Mouse (Mus musculus): Measurements from ENCODE around the gene Rims3. TPM values are rescaled to one million over a fixed set of nuclear protein-coding genes. Genes with fewer than 3 reads are reported as not detected.

The Rims3 gene
- polyA plus RNA-seq, 1 experiment from 2014 or later = 1.8 TPM

DNA sequence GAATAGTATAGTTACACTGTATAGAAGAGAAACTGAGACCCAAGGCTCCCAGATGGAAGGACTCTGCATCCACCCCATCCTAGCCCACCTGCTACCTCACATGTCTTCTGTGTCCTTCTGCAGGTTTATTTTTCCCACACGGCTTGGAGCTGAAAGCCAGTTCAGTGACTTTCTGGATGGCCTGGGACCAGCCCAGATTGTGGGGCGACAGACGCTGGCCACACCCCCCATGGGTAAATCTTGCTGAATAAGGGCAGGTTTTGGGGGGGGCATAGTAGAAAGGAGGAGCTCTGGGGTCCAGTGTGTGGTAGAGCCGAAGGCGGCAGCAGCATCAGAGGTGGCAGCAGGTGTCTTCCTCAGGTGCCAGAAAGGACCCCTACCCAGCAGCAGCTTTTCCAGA lies 32.2 kb downstream of the Rims3 start:
- peaks cover 17% of the 10 kb centered on the region for H3K27me3 ChIP-seq (ENCODE audit: insufficient read depth, poor library complexity, severe bottlenecking)
- H3K9me3 ChIP-seq = no peaks in the 10 kb centered on the region
- H3K36me3 ChIP-seq = no peaks in the 10 kb centered on the region
- no peak overlapping the region for H3K4me3 ChIP-seq
- no peak overlapping the region for H3K27ac ChIP-seq
- 72% methylated on average over 5 of the region's 5 CpGs for WGBS
- peaks cover 31% of the 10 kb centered on the region for H3K4me1 ChIP-seq
- DNase-seq (ENCODE audit: low spot score) = no peak

DNA sequence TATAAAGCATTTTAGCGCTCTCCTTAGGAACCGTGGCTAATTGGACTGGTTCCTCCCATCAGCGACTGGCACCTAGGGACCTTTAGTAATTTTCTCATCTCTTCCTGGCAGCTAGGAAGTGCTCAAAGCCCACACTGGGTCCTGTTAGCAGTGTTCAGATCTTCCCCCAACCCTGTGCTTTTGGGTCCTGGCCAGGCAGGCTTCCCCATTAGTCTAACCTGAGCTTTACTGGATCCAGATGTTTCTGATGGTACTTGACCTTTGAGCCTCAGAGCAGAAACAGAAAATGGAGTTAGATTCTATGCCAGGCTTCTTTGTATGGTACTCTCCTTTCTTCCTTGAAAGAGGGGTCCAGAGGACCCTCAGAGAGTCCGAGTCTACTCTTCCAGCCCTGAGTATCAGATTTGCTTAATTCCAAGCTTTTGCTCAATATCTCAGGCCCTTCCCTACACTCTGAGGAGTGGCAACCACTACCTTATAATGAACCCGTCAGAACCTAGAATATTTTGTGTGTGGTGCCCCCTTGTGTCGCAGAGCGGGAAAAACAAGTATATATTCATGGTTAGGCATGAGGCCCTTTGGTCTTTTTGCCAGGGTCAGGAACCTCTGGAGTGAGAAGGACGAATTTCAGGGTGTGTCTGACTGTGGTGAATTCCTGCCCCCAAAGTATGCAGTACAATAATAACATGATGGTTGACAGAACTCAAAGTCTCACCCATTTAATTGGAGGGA lies 32.9 kb downstream of the Rims3 start:
- 29% methylated on average over 8 of the region's 8 CpGs for WGBS
- Histone ChIP-seq H3K4me1 (peaks cover 23% of the 10 kb centered on the region), H3K27me3 (ENCODE audit: insufficient read depth, poor library complexity, severe bottlenecking) (peaks cover 19% of the 10 kb centered on the region), H3K36me3 (no peaks in the 10 kb centered on the region), H3K27ac (no peak overlapping the region), H3K4me3 (no peak overlapping the region), H3K9me3 (no peaks in the 10 kb centered on the region)
- DNase-seq (ENCODE audit: low spot score) = no peak

DNA sequence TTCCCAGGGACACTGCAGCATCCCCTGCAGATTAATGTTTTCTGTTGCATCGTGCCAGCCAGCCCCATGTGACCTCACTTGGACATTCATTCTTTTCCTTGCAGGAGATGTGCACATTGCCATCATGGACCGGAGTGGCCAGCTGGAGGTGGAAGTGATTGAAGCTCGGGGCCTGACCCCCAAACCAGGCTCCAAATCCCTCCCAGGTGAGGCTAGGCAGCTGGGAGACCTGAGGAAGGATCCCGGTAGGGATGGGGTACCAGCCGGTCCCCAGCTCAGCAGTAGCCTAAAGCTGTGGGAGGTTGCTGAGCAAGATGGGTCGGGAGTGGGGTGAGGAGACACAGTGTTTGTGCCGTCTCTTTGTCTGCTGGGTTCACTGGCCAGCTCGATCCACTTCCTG lies 34.3 kb downstream of the Rims3 start:
- no peak for DNase-seq (ENCODE audit: low spot score)
- Histone ChIP-seq H3K4me3 (no peak overlapping the region), H3K36me3 (no peaks in the 10 kb centered on the region), H3K4me1 (peaks cover 23% of the 10 kb centered on the region), H3K27ac (no peak overlapping the region), H3K9me3 (no peaks in the 10 kb centered on the region), H3K27me3 (ENCODE audit: insufficient read depth, poor library complexity, severe bottlenecking) (peaks cover 32% of the 10 kb centered on the region)
- 70% methylated on average over 8 of the region's 8 CpGs for WGBS

DNA sequence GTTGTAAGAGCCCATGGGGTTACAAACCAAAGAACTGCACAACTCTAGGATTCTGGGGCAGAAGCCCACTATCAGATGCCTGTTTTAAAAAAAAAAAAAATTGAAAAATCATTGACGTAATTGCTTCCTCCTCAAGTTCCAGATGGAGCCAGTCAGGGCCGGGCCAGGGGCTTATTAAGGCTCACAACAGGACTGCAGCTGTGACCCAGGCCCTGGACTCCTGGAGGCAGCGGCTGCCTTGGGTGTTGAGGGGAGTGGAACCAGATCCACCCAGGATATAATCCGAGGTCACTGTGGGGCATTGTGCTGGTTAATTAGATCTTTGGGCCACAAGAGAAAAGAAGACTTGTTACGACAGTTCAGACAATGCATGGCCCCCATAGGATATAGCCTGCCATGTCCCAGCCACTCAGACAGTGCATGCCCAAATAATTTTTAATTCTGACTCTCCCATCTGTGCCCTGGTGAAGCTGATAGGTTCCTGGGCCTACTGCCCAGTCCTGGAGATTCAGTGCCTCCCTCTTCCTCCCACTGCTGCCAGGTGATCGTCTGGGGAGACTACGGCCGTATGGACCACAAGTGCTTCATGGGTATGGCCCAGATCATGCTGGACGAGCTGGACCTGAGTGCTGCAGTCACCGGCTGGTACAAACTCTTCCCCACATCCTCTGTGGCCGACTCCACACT lies 36.3 kb downstream of the Rims3 start:
- no peaks in the 10 kb centered on the region for H3K36me3 ChIP-seq
- H3K27ac ChIP-seq = no peak overlapping the region
- peaks cover 13% of the 10 kb centered on the region for H3K4me1 ChIP-seq
- H3K27me3 ChIP-seq (ENCODE audit: insufficient read depth, poor library complexity, severe bottlenecking) = peaks cover 39% of the 10 kb centered on the region
- DNase-seq (ENCODE audit: low spot score) = no peak
- WGBS = 71% methylated on average over 11 of the region's 11 CpGs
- H3K4me3 ChIP-seq = no peak overlapping the region
- no peaks in the 10 kb centered on the region for H3K9me3 ChIP-seq

- H3K9me3 ChIP-seq = no peaks in the 10 kb centered on the region
- no peak overlapping the region for H3K4me3 ChIP-seq
- no peak overlapping the region for H3K27ac ChIP-seq
- H3K27me3 ChIP-seq (ENCODE audit: insufficient read depth, poor library complexity, severe bottlenecking) = peaks cover 39% of the 10 kb centered on the region
- H3K4me1 ChIP-seq = peaks cover 4% of the 10 kb centered on the region; the same call in 1 of the 2 replicates
- DNase-seq (ENCODE audit: low spot score) = no peak
- no peaks in the 10 kb centered on the region for H3K36me3 ChIP-seq
These were observed 37.3 kb downstream of the Rims3 start for GRCm38 (mm10) chr4:120891960-120892359.

DNA sequence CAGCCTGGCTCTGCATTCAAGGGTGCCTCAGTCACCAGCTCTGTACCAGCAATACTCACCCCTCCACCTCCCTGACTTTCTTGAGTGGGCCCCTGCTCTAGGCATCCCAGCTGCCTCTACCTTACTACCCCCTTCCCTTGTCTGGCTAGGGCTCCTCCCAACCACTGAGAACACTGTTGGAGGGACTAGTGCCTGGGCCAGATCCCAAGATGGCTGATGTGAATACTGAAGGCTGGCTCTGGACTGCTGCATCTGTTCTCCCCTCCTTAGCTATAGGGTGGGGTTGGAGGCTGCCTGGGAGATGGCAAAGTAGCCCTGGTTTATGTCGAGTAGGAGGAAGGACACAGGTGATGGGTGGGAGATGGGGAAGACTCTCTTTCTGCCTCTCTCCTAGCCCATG lies 37.9 kb downstream of the Rims3 start:
- Histone ChIP-seq H3K27me3 (ENCODE audit: insufficient read depth, poor library complexity, severe bottlenecking) (peaks cover 39% of the 10 kb centered on the region), H3K4me3 (no peak overlapping the region), H3K4me1 (peaks cover 4% of the 10 kb centered on the region; the same call in 1 of the 2 replicates), H3K9me3 (no peaks in the 10 kb centered on the region), H3K36me3 (no peaks in the 10 kb centered on the region), H3K27ac (no peak overlapping the region)
- DNase-seq (ENCODE audit: low spot score) = no peak
- WGBS = 56% methylated on average over 1 of the region's 1 CpGs

- Histone ChIP-seq H3K4me1 (peaks cover 4% of the 10 kb centered on the region; the same call in 1 of the 2 replicates), H3K27ac (no peak overlapping the region), H3K9me3 (no peaks in the 10 kb centered on the region), H3K4me3 (no peak overlapping the region), H3K36me3 (no peaks in the 10 kb centered on the region), H3K27me3 (ENCODE audit: insufficient read depth, poor library complexity, severe bottlenecking) (peaks cover 39% of the 10 kb centered on the region)
- WGBS = 69% methylated on average over 11 of the region's 11 CpGs
- DNase-seq (ENCODE audit: low spot score) = no peak
These were observed 39.2 kb downstream of the Rims3 start for GRCm38 (mm10) chr4:120893656-120894401.

GRCm38 (mm10) chr4:120894584-120894983 lies 40.0 kb downstream of the Rims3 start:
- 73% methylated on average over 11 of the region's 11 CpGs for WGBS
- no peak overlapping the region for H3K4me3 ChIP-seq
- DNase-seq (ENCODE audit: low spot score) = no peak
- H3K27me3 ChIP-seq (ENCODE audit: insufficient read depth, poor library complexity, severe bottlenecking) = peaks cover 39% of the 10 kb centered on the region
- no peak overlapping the region for H3K27ac ChIP-seq
- no peaks in the 10 kb centered on the region for H3K36me3 ChIP-seq
- H3K9me3 ChIP-seq = no peaks in the 10 kb centered on the region
- H3K4me1 ChIP-seq = peaks cover 4% of the 10 kb centered on the region; the same call in 1 of the 2 replicates

DNA sequence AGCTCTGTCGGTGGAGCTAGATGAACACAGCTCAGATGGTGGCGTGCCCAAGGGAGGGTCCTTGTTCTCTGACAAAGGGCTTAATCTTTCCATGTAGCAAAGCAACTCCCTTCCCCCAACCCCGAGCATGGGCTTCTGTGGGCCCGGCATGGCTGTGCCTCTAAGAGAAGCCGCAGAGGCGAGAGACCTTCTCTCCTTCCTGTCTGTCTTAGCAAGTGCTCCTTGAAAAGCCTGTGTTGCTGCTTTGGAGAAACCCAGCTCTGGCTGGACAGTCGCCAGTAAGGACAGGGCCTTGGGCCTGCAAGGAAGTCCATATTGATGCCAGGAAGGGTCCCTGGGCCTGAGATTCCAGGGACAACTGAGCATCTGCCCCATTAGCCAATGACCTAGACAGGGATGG lies 40.6 kb downstream of the Rims3 start:
- peaks cover 39% of the 10 kb centered on the region for H3K27me3 ChIP-seq (ENCODE audit: insufficient read depth, poor library complexity, severe bottlenecking)
- H3K36me3 ChIP-seq = no peaks in the 10 kb centered on the region
- H3K27ac ChIP-seq = no peak overlapping the region
- no peaks in the 10 kb centered on the region for H3K9me3 ChIP-seq
- DNase-seq (ENCODE audit: low spot score) = no peak
- H3K4me3 ChIP-seq = no peak overlapping the region
- H3K4me1 ChIP-seq = peaks cover 4% of the 10 kb centered on the region; the same call in 1 of the 2 replicates
- WGBS = 73% methylated on average over 7 of the region's 7 CpGs

GRCm38 (mm10) chr4:120895810-120896584 lies 41.4 kb downstream of the Rims3 start:
- DNase-seq (ENCODE audit: low spot score) = no peak
- Histone ChIP-seq H3K27ac (no peak overlapping the region), H3K4me3 (no peak overlapping the region), H3K36me3 (no peaks in the 10 kb centered on the region), H3K4me1 (peaks cover 3% of the 10 kb centered on the region; the same call in 1 of the 2 replicates), H3K9me3 (no peaks in the 10 kb centered on the region), H3K27me3 (ENCODE audit: insufficient read depth, poor library complexity, severe bottlenecking) (peaks cover 36% of the 10 kb centered on the region)
- 65% methylated on average over 7 of the region's 7 CpGs for WGBS

DNA sequence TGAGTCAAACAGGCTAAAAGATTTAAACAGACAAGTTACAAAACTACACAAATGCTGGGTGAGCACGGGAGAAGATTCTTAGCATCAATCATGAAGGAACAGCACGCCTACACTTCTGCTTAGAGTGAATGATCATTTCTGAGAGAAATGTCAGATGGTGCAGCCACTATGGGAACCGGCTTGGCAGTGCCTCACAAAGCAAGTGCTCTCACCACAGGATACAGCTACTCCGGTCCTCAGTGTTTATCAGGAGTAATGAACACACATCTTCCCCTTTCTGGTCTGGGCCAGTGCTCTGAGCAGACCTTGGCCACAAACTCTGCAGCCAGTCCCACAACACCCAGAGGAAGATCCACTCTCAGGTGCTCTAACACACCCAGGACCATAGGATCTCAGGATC lies 49.9 kb downstream of the Rims3 start:
- Histone ChIP-seq H3K9me3 (no peaks in the 10 kb centered on the region), H3K4me1 (no peaks in the 10 kb centered on the region), H3K4me3 (no peak overlapping the region), H3K27me3 (ENCODE audit: insufficient read depth, poor library complexity, severe bottlenecking) (no peaks in the 10 kb centered on the region), H3K36me3 (no peaks in the 10 kb centered on the region), H3K27ac (no peak overlapping the region)
- 61% methylated on average over 4 of the region's 4 CpGs for WGBS
- no peak for DNase-seq (ENCODE audit: low spot score)

DNA sequence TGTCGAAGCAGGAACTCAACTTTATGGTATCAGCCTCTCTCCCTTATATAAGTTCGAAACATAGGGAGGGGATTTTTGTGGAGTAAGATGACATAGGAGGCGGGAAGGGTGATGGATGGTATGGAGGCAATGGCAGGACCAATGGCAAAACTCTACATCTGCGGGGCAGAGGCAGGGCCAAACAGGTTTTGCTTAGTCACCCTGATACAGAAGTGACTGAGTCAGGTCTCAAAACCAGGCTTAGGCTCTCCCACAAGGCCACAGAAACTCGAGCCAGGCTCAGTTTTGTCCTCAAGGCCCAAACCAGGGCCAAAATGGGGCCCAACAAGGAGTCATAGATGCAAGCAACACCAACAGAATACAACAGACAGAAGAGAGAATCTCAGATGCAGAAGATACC lies 51.0 kb downstream of the Rims3 start:
- WGBS = 71% methylated on average over 5 of the region's 5 CpGs
- no peak overlapping the region for H3K27ac ChIP-seq
- H3K9me3 ChIP-seq = no peaks in the 10 kb centered on the region
- H3K4me3 ChIP-seq = no peak overlapping the region
- no peak for DNase-seq (ENCODE audit: low spot score)
- no peaks in the 10 kb centered on the region for H3K4me1 ChIP-seq
- no peaks in the 10 kb centered on the region for H3K27me3 ChIP-seq (ENCODE audit: insufficient read depth, poor library complexity, severe bottlenecking)
- no peaks in the 10 kb centered on the region for H3K36me3 ChIP-seq
